Comparison of ENCODE assay signal across 19 mouse cellular contexts in the genomic region with DNA sequence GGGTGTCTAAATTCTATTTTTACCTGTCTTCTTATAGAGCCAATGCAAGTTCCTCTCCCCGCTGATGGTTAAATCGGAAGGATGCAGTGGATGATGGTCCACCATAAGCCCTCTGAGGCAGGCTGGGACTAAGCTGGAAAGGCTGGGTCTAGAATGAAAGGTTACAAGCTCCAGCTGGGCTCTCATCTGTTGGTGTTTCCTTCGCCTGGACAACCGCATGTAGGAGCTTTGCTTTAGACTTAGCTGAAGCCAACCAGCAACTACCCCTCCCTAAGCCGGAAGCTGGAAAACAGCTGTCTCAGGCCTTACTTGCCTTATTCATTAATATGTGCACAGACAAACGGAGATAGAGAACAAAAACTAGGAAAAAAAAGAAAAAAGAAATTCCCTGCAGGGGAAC.
DNase-seq lines count a peak whose midpoint lies in the region; TF ChIP-seq lines count a peak whose summit lies in the region.
"Had no signal": no experiment of that assay in that cellular context is flagged by ENCODE, and none has a peak within 500 bp of the region (broad histone marks: within the 10 kb centered on the region; RNA-seq: fewer than 3 reads in every experiment).

No protein-coding gene starts in this region.

- H3K4me1 ChIP-seq in kidney, adult 2 months (ENCODE audit: control insufficient read depth, insufficient read depth, low read length), result no peaks in the 10 kb centered on the region
- H3K4me1 ChIP-seq: embryonic facial prominence, embryonic 10.5 days; forebrain, embryonic 13.5 days; heart, embryonic 10.5 days; hindbrain, embryonic 13.5 days had no signal

- WGBS in kidney, adult 2 months, result 81% methylated on average over 6 of the region's 6 CpGs

- no peak overlapping the region for H3K4me3 ChIP-seq in kidney, adult 2 months (ENCODE audit: insufficient read depth, low read depth, low read length)
- H3K4me3 ChIP-seq: embryonic facial prominence, embryonic 10.5 days; forebrain, embryonic 13.5 days; heart, embryonic 10.5 days; hindbrain, embryonic 13.5 days had no signal

- TF ChIP-seq POLR2A in kidney, adult 2 months (IDR thresholded peaks at IDR 0.05; ENCODE audit: low read depth, low read length), result no peak

- H3K27ac ChIP-seq in kidney, adult 2 months (ENCODE audit: insufficient read depth, low read depth, low read length), result no peak overlapping the region
- H3K27ac ChIP-seq: embryonic facial prominence, embryonic 10.5 days; forebrain, embryonic 13.5 days; heart, embryonic 10.5 days; hindbrain, embryonic 13.5 days had no signal

- no peaks in the 10 kb centered on the region for H3K27me3 ChIP-seq in kidney, adult 2 months (replicated peaks; ENCODE audit: control insufficient read depth, insufficient read depth, low read length)
- H3K27me3 ChIP-seq: forebrain, embryonic 13.5 days; hindbrain, embryonic 13.5 days had no signal

- TF ChIP-seq CTCF in kidney, adult 2 months (conservative IDR thresholded peaks at IDR 0.05; ENCODE audit: insufficient read depth, insufficient read length, low read depth, low read length), result no peak

- DNase-seq in heart, adult 11 months, result peak; percentile 94
- DNase-seq in heart, adult 8-10 months (ENCODE audit: low spot score), result no peak
- DNase-seq in kidney, postnatal 14 days, result peak; percentile 18
- DNase-seq in kidney, adult 2 months, result no peak
- peak; percentile 14 for DNase-seq in lung, postnatal 10 days
- no peak for DNase-seq in lung, postnatal 25 days (ENCODE audit: low spot score)
- DNase-seq in lung, postnatal 36 days, result peak; percentile 10
- DNase-seq: adrenal gland, adult 8-10 months; adrenal gland, postnatal 36 days; B cell, adult 2 months; cerebellum, adult 2 months; cerebellum, postnatal 10 days; forebrain, postnatal 0 days; gastrocnemius, postnatal 14 days had no signal

- H3K36me3 ChIP-seq in kidney, adult 2 months (ENCODE audit: control insufficient read depth, insufficient read depth, low read length), result no peaks in the 10 kb centered on the region
- H3K36me3 ChIP-seq: embryonic facial prominence, embryonic 10.5 days; G1E; heart, embryonic 10.5 days; hindbrain, embryonic 13.5 days had no signal

Comparison
In these comparisons a context has a peak if more than half of its experiments do, and no peak if none do; other contexts are left out.
1. DNase-seq: peak in heart, adult 11 months (single experiment), kidney, postnatal 14 days (single experiment), lung, postnatal 10 days (single experiment) and lung, postnatal 36 days (single experiment); none in heart, adult 8-10 months (single experiment), kidney, adult 2 months (single experiment) and lung, postnatal 25 days (single experiment).